Mouse (Mus musculus): Measurements from ENCODE around the gene Tmem198b. TPM values are rescaled to one million over a fixed set of nuclear protein-coding genes. Genes with fewer than 3 reads are reported as not detected.

Gene Tmem198b
- total and polyA plus RNA-seq, 3 experiments, result 2.2 to 8.6 TPM; not detected in 1

GRCm38 (mm10) chr10:128820217-128820616 is 16.0 kb upstream of the Tmem198b start:
- TF ChIP-seq ZNF384 (IDR thresholded peaks at IDR 0.05; ENCODE audit: low read depth, low read length), result no peak
- TF ChIP-seq ZC3H11A (IDR thresholded peaks at IDR 0.05; ENCODE audit: low read depth, low read length), result no peak
- TF ChIP-seq MEF2A (IDR thresholded peaks at IDR 0.05; ENCODE audit: extremely low read depth, insufficient replicate concordance, low read depth, low read length, poor library complexity, severe bottlenecking), result no peak
- TF ChIP-seq TCF12 (IDR thresholded peaks at IDR 0.05; ENCODE audit: low read depth, low read length), result no peak
- TF ChIP-seq SMC3 (IDR thresholded peaks at IDR 0.05; ENCODE audit: low read depth, low read length), result no peak
- no peak for TF ChIP-seq MAFK (IDR thresholded peaks at IDR 0.05; ENCODE audit: borderline replicate concordance, low read depth, low read length)
- no peak for TF ChIP-seq MXI1 (IDR thresholded peaks at IDR 0.05; ENCODE audit: low read depth, low read length)
- TF ChIP-seq E2F4 (IDR thresholded peaks at IDR 0.05; ENCODE audit: borderline replicate concordance, low read depth, low read length), result no peak
- TF ChIP-seq NRF1 (IDR thresholded peaks at IDR 0.05; ENCODE audit: insufficient read depth, low read depth, low read length, poor library complexity, severe bottlenecking), result no peak
- no peak for TF ChIP-seq POLR2AphosphoS2 (IDR thresholded peaks at IDR 0.05; ENCODE audit: low read length)
- TF ChIP-seq ELF1 (IDR thresholded peaks at IDR 0.05; ENCODE audit: low read depth, low read length), result no peak
- TF ChIP-seq ETS1 (IDR thresholded peaks at IDR 0.05; ENCODE audit: low read depth, low read length), result no peak
- no peak for TF ChIP-seq GABPA (IDR thresholded peaks at IDR 0.05; ENCODE audit: low read depth, low read length)
- no peak for TF ChIP-seq TAL1 (IDR thresholded peaks at IDR 0.05; ENCODE audit: low read length)
- no peak for TF ChIP-seq BHLHE40 (IDR thresholded peaks at IDR 0.05; ENCODE audit: borderline replicate concordance, low read depth, low read length)
- no peak for TF ChIP-seq JUND (IDR thresholded peaks at IDR 0.05; ENCODE audit: low read depth, low read length)
- no peak for TF ChIP-seq RCOR1 (IDR thresholded peaks at IDR 0.05; ENCODE audit: low read depth, low read length)
- TF ChIP-seq USF1 (IDR thresholded peaks at IDR 0.05; ENCODE audit: low read depth, low read length), result no peak
- no peak overlapping the region for H3K9ac ChIP-seq (ENCODE audit: control insufficient read depth, low read depth, low read length, poor library complexity, severe bottlenecking)
- peaks cover 38% of the 10 kb centered on the region for H3K79me2 ChIP-seq (ENCODE audit: control insufficient read depth, insufficient read depth, low read length, poor library complexity)
- H3K4me3 ChIP-seq (ENCODE audit: control insufficient read depth in 1 of 2, insufficient read depth in 1 of 2, low read depth in 2 of 2, low read length in 2 of 2), result no peak overlapping the region; a peak in 1 of 4 replicates
- H3K9me3 ChIP-seq (replicated peaks; ENCODE audit: insufficient read depth, low read length), result no peaks in the 10 kb centered on the region
- H3K27me3 ChIP-seq (ENCODE audit: control insufficient read depth in 1 of 2, insufficient read depth in 2 of 2, low read length in 2 of 2), result no peaks in the 10 kb centered on the region
- no peak for DNase-seq (ENCODE audit: low read depth, low spot score)
- H3K27ac ChIP-seq (ENCODE audit: control insufficient read depth, low read depth, low read length), result no peak overlapping the region
- H3K4me1 ChIP-seq (ENCODE audit: control insufficient read depth in 1 of 2, insufficient read depth in 2 of 2, low read length in 2 of 2), result peaks cover 5 to 8% of the 10 kb centered on the region in 2 experiments; a peak in 3 of 4 replicates
- H3K36me3 ChIP-seq (ENCODE audit: control insufficient read depth in 1 of 2, insufficient read depth in 2 of 2, low read length in 2 of 2), result peaks cover 20 to 23% of the 10 kb centered on the region in 2 experiments

GRCm38 (mm10) chr10:128817033-128817432 is 12.9 kb upstream of the Tmem198b start, which contains the start of gene Sarnp:
TSS of gene Sarnp (plus strand) at chr10:128817333.
- Histone ChIP-seq H3K36me3 (ENCODE audit: control insufficient read depth in 1 of 2, insufficient read depth in 2 of 2, low read length in 2 of 2) (peaks cover 11 to 26% of the 10 kb centered on the region in 2 experiments), H3K4me3 (ENCODE audit: control insufficient read depth in 1 of 2, insufficient read depth in 1 of 2, low read depth in 2 of 2, low read length in 2 of 2) (no peak within 1 kb of the TSS)

More at GRCm38 (mm10) chr10:128817033-128817432, 12.9 kb upstream of the Tmem198b start, which contains the start of gene Sarnp:
- peaks cover 0 to 5% of the 10 kb centered on the region in 2 experiments; a peak in 1 of 4 replicates for H3K4me1 ChIP-seq (ENCODE audit: control insufficient read depth in 1 of 2, insufficient read depth in 2 of 2, low read length in 2 of 2)
- no peak for DNase-seq (ENCODE audit: low read depth, low spot score)
- H3K27me3 ChIP-seq (ENCODE audit: control insufficient read depth in 1 of 2, insufficient read depth in 2 of 2, low read length in 2 of 2), result no peaks in the 10 kb centered on the region
- H3K9ac ChIP-seq (ENCODE audit: control insufficient read depth, low read depth, low read length, poor library complexity, severe bottlenecking), result no peak within 1 kb of the TSS
- no peak within 1 kb of the TSS for H3K27ac ChIP-seq (ENCODE audit: control insufficient read depth, low read depth, low read length)
- TF ChIP-seq SIN3A (IDR thresholded peaks at IDR 0.05; ENCODE audit: low read length), result no peak
- no peak for TF ChIP-seq MXI1 (IDR thresholded peaks at IDR 0.05; ENCODE audit: low read depth, low read length)
- TF ChIP-seq USF1 (IDR thresholded peaks at IDR 0.05; ENCODE audit: low read depth, low read length), result no peak
- TF ChIP-seq SMC3 (IDR thresholded peaks at IDR 0.05; ENCODE audit: low read depth, low read length), result no peak
- no peak for TF ChIP-seq RCOR1 (IDR thresholded peaks at IDR 0.05; ENCODE audit: low read depth, low read length)
- no peak for TF ChIP-seq ZC3H11A (IDR thresholded peaks at IDR 0.05; ENCODE audit: low read depth, low read length)
- TF ChIP-seq TAL1 (IDR thresholded peaks at IDR 0.05; ENCODE audit: low read length), result no peak
- TF ChIP-seq POLR2AphosphoS2 (IDR thresholded peaks at IDR 0.05; ENCODE audit: low read length), result no peak
- TF ChIP-seq POLR2A (IDR thresholded peaks at IDR 0.05; ENCODE audit: control insufficient read depth in 1 of 2, insufficient read depth in 1 of 2, low read depth in 1 of 2, low read length in 2 of 2, poor library complexity in 1 of 2), result no peak
- no peak for TF ChIP-seq HCFC1 (IDR thresholded peaks at IDR 0.05; ENCODE audit: low read depth, low read length)
- no peak for TF ChIP-seq ETS1 (IDR thresholded peaks at IDR 0.05; ENCODE audit: low read depth, low read length)
- no peaks in the 10 kb centered on the region for H3K9me3 ChIP-seq (replicated peaks; ENCODE audit: insufficient read depth, low read length)
- peaks cover 14% of the 10 kb centered on the region for H3K79me2 ChIP-seq (ENCODE audit: control insufficient read depth, insufficient read depth, low read length, poor library complexity)

All from MEL (cell line).